Mouse (Mus musculus): ENCODE measurements at regions not wholly inside any gene's neighbourhood (a gene's known extent, or its start where the extent isn't known, plus 50 kb on each side); places are given as distances from the start of the nearest gene placed in this dataset.

- ChIA-PET POLR2A (interaction anchor here in 1 of 4 experiments (1.1 kb wide), 1 partner anchor 21 kb away, joined by 4 read pairs; no protein-coding TSS in a partner anchor), CTCF (no interaction called here)
These were observed 51.2 kb upstream of the Tln2 start for GRCm38 (mm10) chr9:67610696-67611095.

GRCm38 (mm10) chr9:67611676-67612075 is 52.2 kb upstream of the Tln2 start:
- CTCF ChIA-PET = interaction anchor here in 1 of 4 experiments (0.6 kb wide), 1 partner anchor 101 kb away, joined by 4 read pairs; no protein-coding TSS in a partner anchor
- POLR2A ChIA-PET = interaction anchor here in 2 of 4 experiments (2.6 to 3.7 kb wide), 2 partner anchors 21 kb away, joined by 9 to 19 read pairs; no protein-coding TSS in a partner anchor

DNA sequence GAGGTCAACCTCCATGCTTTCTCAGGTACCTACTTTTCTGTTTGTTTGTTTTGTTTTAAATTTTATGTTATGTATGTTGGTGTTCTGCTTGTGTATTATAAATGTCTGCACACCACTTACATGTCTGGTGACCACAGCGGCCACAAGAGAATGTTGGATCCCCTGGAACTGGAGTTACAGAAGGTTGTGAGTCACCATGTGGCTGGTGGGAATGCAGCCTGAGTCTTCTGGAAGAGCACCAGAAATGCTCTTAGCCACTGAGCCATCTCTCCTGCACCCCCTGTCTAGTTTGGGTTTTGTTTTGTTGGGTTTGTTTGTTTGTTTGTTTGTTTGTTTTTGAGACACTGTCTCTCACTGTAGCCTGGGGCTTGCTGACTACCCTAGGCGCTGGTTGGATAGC is 52.6 kb upstream of the Tln2 start:
- CTCF ChIA-PET = interaction anchor here in 1 of 4 experiments (0.6 kb wide), 1 partner anchor 101 kb away, joined by 4 read pairs; no protein-coding TSS in a partner anchor
- POLR2A ChIA-PET = interaction anchor here in 2 of 4 experiments (2.6 to 3.7 kb wide), 2 partner anchors 20 kb away, joined by 9 to 19 read pairs; no protein-coding TSS in a partner anchor

DNA sequence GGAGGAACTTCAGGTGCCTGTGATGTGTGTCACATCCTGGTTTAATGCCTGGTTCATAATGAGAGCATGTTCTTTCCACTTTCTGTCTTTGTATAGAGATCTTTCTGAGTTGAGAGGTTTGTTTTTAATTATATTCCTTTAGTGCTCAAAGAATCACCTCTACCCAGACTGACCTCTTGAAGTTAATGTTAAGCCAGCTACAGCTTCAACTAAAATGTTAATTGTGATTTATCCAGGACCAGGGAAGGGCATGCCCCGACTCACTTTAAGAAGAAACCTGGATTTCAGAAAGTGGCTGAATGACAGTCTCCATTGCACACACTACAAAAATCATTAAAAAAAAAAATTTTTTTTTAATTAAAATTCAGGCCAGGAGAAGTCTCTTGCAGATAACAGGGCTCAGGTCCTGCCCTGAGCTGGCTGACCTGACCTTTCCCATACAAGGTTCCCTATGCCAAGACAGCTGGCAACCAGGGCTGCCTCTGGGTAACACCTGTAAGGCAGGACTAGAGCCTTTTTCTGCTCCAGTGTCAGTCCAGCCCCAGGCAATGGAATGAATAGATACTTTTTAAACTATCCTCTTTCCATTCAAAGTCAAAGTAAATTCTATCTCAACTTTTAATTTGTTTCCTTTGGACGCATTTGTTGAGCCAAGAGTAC is 54.7 kb upstream of the Tln2 start:
- CTCF ChIA-PET = interaction anchor here in 1 of 4 experiments (0.6 kb wide), 1 partner anchor 15 kb away, joined by 4 read pairs; no protein-coding TSS in a partner anchor
- POLR2A ChIA-PET = interaction anchor here in 3 of 4 experiments (0.5 to 3.7 kb wide), 7 partner anchors 13 to 1633 kb away, joined by 3 to 19 read pairs (median 3); no protein-coding TSS in a partner anchor

- ChIA-PET CTCF (interaction anchor here in 1 of 4 experiments (1.4 kb wide), 1 partner anchor 11 kb away, joined by 3 read pairs; no protein-coding TSS in a partner anchor), POLR2A (interaction anchor here in 3 of 4 experiments (1.2 to 3.7 kb wide), 12 partner anchors 8 to 76 kb away, joined by 3 to 37 read pairs (median 6); no protein-coding TSS in a partner anchor)
These were observed 56.7 kb upstream of the Tln2 start for GRCm38 (mm10) chr9:67616207-67616606.

- POLR2A ChIA-PET = interaction anchor here (0.7 to 3.7 kb wide), 21 partner anchors 8 to 409 kb away, joined by 3 to 37 read pairs (median 4); no protein-coding TSS in a partner anchor
These were observed 58.1 kb upstream of the Tln2 start for GRCm38 (mm10) chr9:67617341-67618217.

DNA sequence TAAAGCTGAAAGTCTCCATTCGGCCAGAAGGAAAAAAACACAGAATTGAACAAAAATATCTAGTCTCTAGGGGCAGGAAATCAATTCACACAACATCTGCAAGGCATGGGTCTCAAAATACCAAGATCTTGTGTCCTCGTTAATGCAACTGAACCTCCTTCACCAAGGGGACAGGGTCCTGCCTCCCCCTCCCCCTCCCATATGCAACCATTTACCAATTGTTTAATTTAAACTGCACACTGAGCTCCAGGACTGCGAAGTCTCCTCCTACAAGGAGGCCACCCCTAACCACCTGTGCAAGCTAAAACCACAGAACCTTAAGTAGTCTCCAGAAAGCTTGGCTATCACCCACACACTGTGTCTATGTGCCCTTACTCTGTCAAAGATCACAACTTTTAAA is 61.4 kb upstream of the Tln2 start:
- ChIA-PET CTCF (interaction anchor here in 1 of 4 experiments (0.6 kb wide), 1 partner anchor 72 kb away, joined by 7 read pairs; no protein-coding TSS in a partner anchor), POLR2A (interaction anchor here in 2 of 4 experiments (0.6 to 2.5 kb wide), 6 partner anchors 8 to 1989 kb away, joined by 3 to 17 read pairs (median 5); no protein-coding TSS in a partner anchor)

More at GRCm38 (mm10) chr9:67617341-67618217, 58.1 kb upstream of the Tln2 start:
- CTCF ChIA-PET = interaction anchor here in 2 of 4 experiments (0.5 to 1.4 kb wide), 5 partner anchors 10 to 302 kb away, joined by 3 to 5 read pairs (median 4); no protein-coding TSS in a partner anchor

GRCm38 (mm10) chr9:67627196-67627595 is 67.7 kb upstream of the Tln2 start:
- CTCF ChIA-PET = interaction anchor here in 1 of 4 experiments (1.2 kb wide), 1 partner anchor 10 kb away, joined by 3 read pairs; no protein-coding TSS in a partner anchor

GRCm38 (mm10) chr9:67629624-67630023 is 70.1 kb upstream of the Tln2 start:
- CTCF ChIA-PET = interaction anchor here in 2 of 4 experiments (0.6 to 0.7 kb wide), 3 partner anchors 15 to 223 kb away, joined by 4 to 5 read pairs (median 4); no protein-coding TSS in a partner anchor

More at GRCm38 (mm10) chr9:67627196-67627595, 67.7 kb upstream of the Tln2 start:
- POLR2A ChIA-PET = interaction anchor here in 3 of 4 experiments (0.5 to 2.3 kb wide), 7 partner anchors 9 to 1346 kb away, joined by 3 to 5 read pairs (median 3); no protein-coding TSS in a partner anchor

GRCm38 (mm10) chr9:67630173-67630572 is 70.7 kb upstream of the Tln2 start:
- POLR2A ChIA-PET = interaction anchor here in 2 of 4 experiments (1.1 to 1.5 kb wide), 2 partner anchors 13 to 23 kb away, joined by 4 to 6 read pairs; no protein-coding TSS in a partner anchor

More at GRCm38 (mm10) chr9:67629624-67630023, 70.1 kb upstream of the Tln2 start:
- POLR2A ChIA-PET = interaction anchor here in 2 of 4 experiments (0.7 to 1.5 kb wide), 4 partner anchors 9 to 22 kb away, joined by 3 to 6 read pairs (median 4); no protein-coding TSS in a partner anchor

GRCm38 (mm10) chr9:67631741-67632243 is 72.3 kb upstream of the Tln2 start:
- ChIA-PET POLR2A (interaction anchor here in 3 of 4 experiments (0.6 to 4.1 kb wide), 18 partner anchors 9 to 371 kb away, joined by 3 to 37 read pairs (median 8); partner anchors contain the start of gene C2cd4b (in 1 of the 3)), CTCF (interaction anchor here in 2 of 4 experiments (0.6 to 1.5 kb wide), 2 partner anchors 127 to 408 kb away, joined by 3 to 4 read pairs; partner anchors contain the start of gene C2cd4b (in 1 of the 2))

More at GRCm38 (mm10) chr9:67630173-67630572, 70.7 kb upstream of the Tln2 start:
- CTCF ChIA-PET = no interaction called here

- POLR2A ChIA-PET = interaction anchor here (0.6 to 4.1 kb wide), 28 partner anchors 8 to 450 kb away, joined by 3 to 37 read pairs (median 4); partner anchors contain the start of gene C2cd4b (in 2 of the 4)
- CTCF ChIA-PET = interaction anchor here in 3 of 4 experiments (0.6 to 1.5 kb wide), 3 partner anchors 32 to 408 kb away, joined by 3 to 4 read pairs (median 3); partner anchors contain the start of gene C2cd4b (in 1 of the 3)
These were observed 73.1 kb upstream of the Tln2 start for GRCm38 (mm10) chr9:67632521-67633025.

GRCm38 (mm10) chr9:67633026-67633741 is 73.7 kb upstream of the Tln2 start:
- CTCF ChIA-PET = interaction anchor here in 3 of 4 experiments (0.6 to 1.5 kb wide), 6 partner anchors 26 to 1121 kb away, joined by 3 to 6 read pairs (median 4); partner anchors contain the start of gene C2cd4b (in 1 of the 3)
- POLR2A ChIA-PET = interaction anchor here (0.5 to 4.1 kb wide), 40 partner anchors 8 to 590 kb away, joined by 3 to 37 read pairs (median 4); partner anchors contain the start of gene C2cd4b (in 2 of the 4)

GRCm38 (mm10) chr9:67633761-67634441 is 74.4 kb upstream of the Tln2 start:
- ChIA-PET POLR2A (interaction anchor here (0.5 to 4.1 kb wide), 29 partner anchors 9 to 590 kb away, joined by 3 to 37 read pairs (median 4); partner anchors contain the start of gene C2cd4b (in 1 of the 4)), CTCF (interaction anchor here in 3 of 4 experiments (0.6 to 1.0 kb wide), 4 partner anchors 26 to 1122 kb away, joined by 3 to 6 read pairs (median 4); no protein-coding TSS in a partner anchor)

DNA sequence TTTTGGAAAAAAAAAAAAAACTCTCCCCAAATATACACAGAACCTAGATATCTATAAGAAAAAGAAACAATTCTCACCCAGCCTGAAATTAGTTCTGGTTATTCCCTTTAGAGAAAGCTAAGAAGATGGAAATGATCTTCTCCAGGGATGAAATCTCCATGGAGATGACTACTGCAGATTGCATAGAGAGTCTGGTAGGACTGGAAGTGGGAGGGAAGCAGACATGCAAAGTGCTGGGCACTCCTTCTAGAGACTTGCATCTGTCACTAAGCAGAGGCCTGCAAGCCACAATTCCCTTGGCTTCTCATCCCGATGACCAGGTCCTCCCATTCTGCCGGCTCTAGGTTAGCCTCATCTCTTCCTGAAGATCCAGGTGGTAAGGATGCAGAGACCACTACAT is 87.3 kb upstream of the Tln2 start:
- ChIA-PET POLR2A (no interaction called here), CTCF (interaction anchor here in 1 of 4 experiments (0.6 kb wide), 1 partner anchor 37 kb away, joined by 3 read pairs; no protein-coding TSS in a partner anchor)

Measured in embryonic stem cell, embryonic (primary cell).